Mouse (Mus musculus): ENCODE data around the gene Atp6v0a1.

DNA sequence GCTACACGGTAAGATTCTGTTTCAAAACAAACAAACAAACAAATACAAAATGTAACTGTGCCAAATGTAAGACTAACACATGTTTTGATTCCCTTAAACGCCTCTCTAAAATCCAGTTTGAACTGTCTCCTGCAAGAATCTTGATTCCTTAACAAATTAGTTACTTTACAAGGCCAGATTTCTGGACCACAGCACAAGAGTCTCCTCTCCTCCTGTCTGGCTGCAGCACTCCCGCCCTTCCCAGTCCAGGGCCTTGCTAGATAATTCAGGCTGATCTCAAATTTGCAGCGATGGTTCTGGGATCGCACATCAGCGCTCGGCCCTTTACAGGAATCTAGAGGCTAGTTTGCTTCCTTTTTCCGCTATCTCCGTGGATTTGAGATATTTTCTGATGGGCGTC lies 72.4 kb downstream of the Atp6v0a1 start:
- TF ChIP-seq CTCF (IDR thresholded peaks at IDR 0.05) (no peak), POLR2A (IDR thresholded peaks at IDR 0.05; ENCODE audit: insufficient read depth, low read depth, low read length) (no peak), EP300 (IDR thresholded peaks at IDR 0.05; ENCODE audit: insufficient read depth, low read depth, low read length) (no peak)
